Mouse (Mus musculus): ENCODE results near the gene Fbxw7. TPM values are rescaled to one million over a fixed set of nuclear protein-coding genes. Genes with fewer than 3 reads are reported as not detected.

The Fbxw7 gene
- polyA plus RNA-seq (2015; fragmentation: Nextera tagmentation; extraction: Ambion mirVana) = 9.0 and 9.3 TPM in 2 replicates

DNA sequence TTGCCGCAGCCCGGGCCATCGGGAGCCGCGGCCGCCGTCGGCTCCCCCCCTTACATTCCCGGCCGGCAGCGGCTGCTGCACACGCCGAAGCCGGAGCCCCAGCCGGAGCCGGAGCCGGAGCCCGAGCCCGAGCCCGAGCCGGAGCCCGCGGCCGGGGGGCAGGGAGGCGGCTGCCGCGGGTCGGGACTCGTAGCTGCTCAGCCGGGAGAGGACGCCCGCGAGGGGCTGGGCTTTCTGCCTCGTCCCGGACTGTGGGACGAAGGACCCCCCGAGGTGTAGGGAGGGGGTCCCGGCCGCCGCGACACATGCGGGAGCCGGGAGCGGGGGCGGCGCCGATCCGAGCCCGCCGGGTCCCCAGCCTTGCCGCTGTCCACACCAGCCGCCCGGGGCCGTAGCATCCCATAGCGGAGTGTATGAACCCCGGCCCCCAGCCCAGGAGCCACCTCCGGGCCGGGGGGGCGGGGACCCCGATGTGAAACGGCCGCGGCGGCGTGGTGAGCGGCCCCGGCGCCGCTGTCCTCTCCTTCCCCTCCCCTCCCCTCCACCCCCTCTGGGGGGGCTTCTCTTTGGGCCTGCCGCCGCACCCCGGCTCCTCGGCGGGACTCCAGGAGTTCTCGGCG lies at the start of gene Fbxw7:
Fbxw7 (plus strand) TSS at position 507 of the 620 bp plus-strand sequence.
- peak within 1 kb of the TSS; percentile 70 for H3K4me3 ChIP-seq (replicated peaks)
- WGBS = 1% methylated on average over 48 of the region's 76 CpGs

DNA sequence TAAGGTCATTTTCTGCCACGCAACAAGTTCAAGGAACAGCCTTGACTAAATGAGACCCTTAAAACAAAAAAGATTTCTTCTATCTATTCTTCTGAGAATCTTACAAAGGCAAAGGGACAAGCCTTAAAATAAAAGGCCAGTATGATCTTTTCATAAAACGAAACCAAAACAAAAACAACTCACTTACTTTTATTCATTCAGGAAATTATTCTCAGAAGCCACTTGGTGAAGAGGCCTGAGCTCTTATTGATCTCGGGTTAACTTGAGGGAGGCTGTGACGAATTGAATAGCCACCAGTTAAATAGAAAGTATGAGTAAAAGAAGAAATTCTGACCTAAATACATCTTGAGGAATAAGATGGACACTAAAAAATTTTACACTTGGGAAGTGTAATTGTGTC lies 46.1 kb upstream of the Fbxw7 start:
- Histone ChIP-seq H3K27me3 (no peaks in the 10 kb centered on the region), H3K4me3 (replicated peaks) (no peak overlapping the region), H3K9ac (no peak overlapping the region), H3K9me3 (replicated peaks) (no peaks in the 10 kb centered on the region), H3K36me3 (no peaks in the 10 kb centered on the region), H3K27ac (no peak overlapping the region), H3K4me1 (peaks cover 2% of the 10 kb centered on the region; the same call in 1 of the 2 replicates), H3K4me2 (no peak overlapping the region)
- no peak for ATAC-seq (replicated peaks; ENCODE audit: low FRiP score)
- 94% methylated on average over 4 of the region's 4 CpGs for WGBS

More for the DNA sequence above, at the start of gene Fbxw7:
- Histone ChIP-seq H3K4me2 (peak within 1 kb of the TSS; percentile 98), H3K4me1 (peaks cover 25% of the 10 kb centered on the region), H3K27ac (peak within 1 kb of the TSS; percentile 96), H3K9me3 (replicated peaks) (no peaks in the 10 kb centered on the region), H3K27me3 (no peaks in the 10 kb centered on the region), H3K9ac (peak within 1 kb of the TSS; percentile 76), H3K36me3 (no peaks in the 10 kb centered on the region; the same call in 1 of the 2 replicates)
- peak; percentile 66 for ATAC-seq (replicated peaks; ENCODE audit: low FRiP score)

DNA sequence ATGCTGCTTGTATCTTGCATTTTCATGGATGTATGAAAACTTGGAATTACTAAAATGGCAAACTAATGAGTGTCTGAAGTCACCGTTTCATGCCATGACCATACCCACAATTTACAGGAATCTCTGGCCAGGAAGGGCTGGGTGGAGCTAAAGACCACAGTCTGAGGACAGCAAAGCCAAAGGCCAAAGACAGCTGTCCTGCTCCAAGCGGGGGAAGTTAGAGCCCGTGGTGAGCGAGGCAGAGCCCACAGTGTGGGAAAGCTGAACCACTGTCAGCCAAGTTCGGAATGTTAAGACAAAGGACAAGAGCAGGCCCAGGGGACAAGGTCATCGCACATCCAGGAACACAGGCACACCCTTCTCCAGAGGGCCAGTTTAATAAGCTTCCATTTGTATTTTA lies 45.7 kb upstream of the Fbxw7 start:
- Histone ChIP-seq H3K27me3 (no peaks in the 10 kb centered on the region), H3K9me3 (replicated peaks) (no peaks in the 10 kb centered on the region), H3K4me3 (replicated peaks) (no peak overlapping the region), H3K27ac (no peak overlapping the region), H3K9ac (no peak overlapping the region), H3K36me3 (no peaks in the 10 kb centered on the region), H3K4me2 (no peak overlapping the region), H3K4me1 (peaks cover 5% of the 10 kb centered on the region; the same call in 1 of the 2 replicates)
- no peak for ATAC-seq (replicated peaks; ENCODE audit: low FRiP score)
- WGBS = 60% methylated on average over 6 of the region's 6 CpGs

DNA sequence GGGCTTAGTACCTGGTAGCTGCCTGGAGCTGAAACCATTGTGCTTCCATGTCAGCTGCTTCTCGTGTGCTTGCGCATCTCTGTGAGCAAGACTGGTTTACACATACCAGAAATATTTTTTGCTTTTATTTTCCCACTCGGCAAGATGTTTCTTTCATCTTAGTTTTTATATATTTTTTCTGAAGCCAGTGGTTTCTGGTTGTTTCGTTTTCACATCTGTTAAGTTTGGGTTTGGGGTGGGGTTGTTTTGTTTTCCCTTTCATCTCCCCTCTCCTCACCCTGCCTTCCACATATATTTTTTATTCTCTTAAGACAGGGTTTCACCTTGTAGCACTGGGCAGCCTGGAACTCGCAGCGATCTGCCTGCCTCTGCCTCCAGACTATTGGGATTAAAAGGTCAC lies 44.5 kb upstream of the Fbxw7 start:
- H3K4me1 ChIP-seq = peaks cover 8% of the 10 kb centered on the region; the same call in 1 of the 2 replicates
- ATAC-seq (replicated peaks; ENCODE audit: low FRiP score) = no peak
- H3K4me2 ChIP-seq = no peak overlapping the region
- WGBS = 87% methylated on average over 6 of the region's 6 CpGs
- no peak overlapping the region for H3K27ac ChIP-seq
- H3K4me3 ChIP-seq (replicated peaks) = no peak overlapping the region
- no peaks in the 10 kb centered on the region for H3K9me3 ChIP-seq (replicated peaks)
- no peaks in the 10 kb centered on the region for H3K27me3 ChIP-seq
- no peak overlapping the region for H3K9ac ChIP-seq
- no peaks in the 10 kb centered on the region for H3K36me3 ChIP-seq

DNA sequence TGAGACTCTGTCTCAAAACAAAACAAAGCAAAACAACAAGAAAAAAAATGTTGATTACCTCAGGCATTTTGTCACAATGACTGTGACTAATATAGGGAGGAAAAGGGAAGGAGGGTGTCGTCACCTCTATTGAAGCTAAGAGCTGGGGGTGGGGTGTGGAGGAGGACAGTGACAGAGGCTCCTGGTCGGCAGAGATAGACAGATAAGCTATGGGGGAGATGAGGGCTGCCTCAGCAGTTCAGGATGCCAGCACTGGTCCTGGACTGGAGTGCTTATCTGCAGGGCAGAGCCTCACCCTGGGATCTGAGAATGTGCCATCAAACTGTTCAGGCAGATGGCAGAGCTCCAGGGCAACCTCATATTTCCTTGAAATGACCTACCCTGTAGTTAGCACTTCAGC lies 43.1 kb upstream of the Fbxw7 start:
- no peaks in the 10 kb centered on the region for H3K27me3 ChIP-seq
- peak; percentile 25; the same call in 1 of the 2 replicates for ATAC-seq (replicated peaks; ENCODE audit: low FRiP score)
- no peak overlapping the region for H3K4me3 ChIP-seq (replicated peaks)
- no peaks in the 10 kb centered on the region for H3K9me3 ChIP-seq (replicated peaks)
- H3K4me1 ChIP-seq = peaks cover 9% of the 10 kb centered on the region; the same call in 1 of the 2 replicates
- H3K4me2 ChIP-seq = no peak overlapping the region
- H3K36me3 ChIP-seq = no peaks in the 10 kb centered on the region
- WGBS = 35% methylated on average over 2 of the region's 2 CpGs
- no peak overlapping the region for H3K27ac ChIP-seq
- H3K9ac ChIP-seq = no peak overlapping the region

DNA sequence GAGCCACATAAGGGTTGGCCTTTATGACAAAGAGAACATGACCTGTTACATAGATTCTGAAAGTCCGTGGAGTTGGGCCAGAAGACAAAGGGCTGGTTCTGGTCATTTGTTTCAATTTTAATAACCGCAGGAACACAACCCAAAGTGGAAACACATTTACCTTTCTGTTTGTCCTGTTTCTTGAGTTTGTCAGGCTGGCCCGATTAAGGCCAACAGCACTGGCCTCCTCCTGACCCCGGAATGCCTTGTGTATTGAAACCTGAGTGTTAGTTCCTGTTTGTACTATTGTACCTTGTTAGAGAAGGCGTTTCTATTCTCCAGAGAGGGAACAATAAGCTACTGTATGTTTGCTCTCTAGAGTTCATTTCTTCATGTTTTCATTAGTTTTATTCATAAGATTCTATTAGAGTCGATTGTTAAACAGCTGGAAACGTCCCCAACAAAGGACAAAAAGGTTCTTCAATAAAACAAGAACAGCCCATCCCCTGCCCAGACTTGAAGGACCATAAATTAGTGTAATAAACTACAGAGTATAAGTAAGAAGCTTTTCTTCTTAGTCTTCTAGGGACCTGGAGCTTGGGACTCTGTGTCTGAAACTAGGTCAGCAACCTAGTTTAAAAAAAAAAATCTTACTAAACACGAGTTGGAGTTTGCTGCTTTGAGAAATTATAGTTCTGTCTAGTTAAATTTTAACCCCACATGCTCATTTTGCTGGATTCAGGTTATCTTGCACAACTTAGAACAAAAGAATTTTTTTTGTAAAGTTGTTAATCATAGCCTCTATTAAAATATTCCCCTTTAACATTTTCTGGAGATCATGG lies 40.6 kb upstream of the Fbxw7 start:
- no peak overlapping the region for H3K4me2 ChIP-seq
- H3K4me3 ChIP-seq (replicated peaks) = no peak overlapping the region
- 31% methylated on average over 8 of the region's 8 CpGs for WGBS
- ATAC-seq (replicated peaks; ENCODE audit: low FRiP score) = no peak
- H3K36me3 ChIP-seq = no peaks in the 10 kb centered on the region
- no peaks in the 10 kb centered on the region for H3K9me3 ChIP-seq (replicated peaks)
- H3K4me1 ChIP-seq = peaks cover 9% of the 10 kb centered on the region; the same call in 1 of the 2 replicates
- no peaks in the 10 kb centered on the region for H3K27me3 ChIP-seq
- H3K27ac ChIP-seq = no peak overlapping the region
- no peak overlapping the region for H3K9ac ChIP-seq

DNA sequence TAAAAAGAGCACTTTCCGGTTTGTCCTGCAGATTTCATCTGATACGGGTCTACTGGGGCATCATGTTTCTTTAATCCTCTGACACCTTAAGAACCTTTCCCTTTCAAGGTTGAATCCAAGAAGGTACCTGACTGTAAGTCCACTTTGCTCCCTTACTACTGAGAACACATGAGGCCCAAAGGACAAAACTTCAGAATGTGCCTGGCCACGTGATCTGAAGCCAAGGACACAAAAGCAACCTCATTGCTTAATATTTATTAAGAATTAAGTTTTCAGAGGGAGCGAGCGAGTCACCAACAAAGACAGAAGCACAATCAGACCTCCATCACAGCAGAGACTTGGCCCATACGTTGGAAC lies 40.0 kb upstream of the Fbxw7 start:
- no peak overlapping the region for H3K4me3 ChIP-seq (replicated peaks)
- ATAC-seq (replicated peaks; ENCODE audit: low FRiP score) = no peak
- H3K27me3 ChIP-seq = no peaks in the 10 kb centered on the region
- WGBS = 74% methylated on average over 6 of the region's 6 CpGs
- no peak overlapping the region for H3K27ac ChIP-seq
- no peaks in the 10 kb centered on the region for H3K36me3 ChIP-seq
- H3K9ac ChIP-seq = no peak overlapping the region
- H3K4me1 ChIP-seq = peaks cover 9% of the 10 kb centered on the region; the same call in 1 of the 2 replicates
- H3K4me2 ChIP-seq = no peak overlapping the region
- no peaks in the 10 kb centered on the region for H3K9me3 ChIP-seq (replicated peaks)

DNA sequence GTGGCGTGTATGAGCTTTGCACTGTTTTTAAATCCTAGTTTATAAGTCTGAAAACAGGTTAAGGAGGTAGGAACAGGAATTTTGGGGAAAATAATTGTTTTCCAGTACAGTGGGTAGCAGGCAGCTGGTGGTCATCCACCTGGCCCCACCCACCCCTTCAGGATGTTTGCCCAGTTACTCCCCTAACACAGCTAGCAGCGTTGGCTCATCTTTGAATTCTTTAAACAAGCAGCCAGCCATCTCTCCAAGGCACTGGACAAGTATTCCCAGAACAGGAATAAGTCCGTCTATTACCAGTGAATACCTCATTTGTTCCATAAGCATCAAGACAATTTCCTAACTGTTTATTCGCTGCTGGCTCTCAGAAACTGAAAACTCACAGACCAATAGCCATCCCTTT lies 39.5 kb upstream of the Fbxw7 start:
- Histone ChIP-seq H3K9ac (no peak overlapping the region), H3K36me3 (no peaks in the 10 kb centered on the region), H3K4me3 (replicated peaks) (no peak overlapping the region), H3K9me3 (replicated peaks) (no peaks in the 10 kb centered on the region), H3K4me2 (no peak overlapping the region), H3K27ac (no peak overlapping the region), H3K4me1 (peaks cover 9% of the 10 kb centered on the region; the same call in 1 of the 2 replicates), H3K27me3 (no peaks in the 10 kb centered on the region)
- no peak for ATAC-seq (replicated peaks; ENCODE audit: low FRiP score)
- WGBS = 69% methylated on average over 4 of the region's 4 CpGs

DNA sequence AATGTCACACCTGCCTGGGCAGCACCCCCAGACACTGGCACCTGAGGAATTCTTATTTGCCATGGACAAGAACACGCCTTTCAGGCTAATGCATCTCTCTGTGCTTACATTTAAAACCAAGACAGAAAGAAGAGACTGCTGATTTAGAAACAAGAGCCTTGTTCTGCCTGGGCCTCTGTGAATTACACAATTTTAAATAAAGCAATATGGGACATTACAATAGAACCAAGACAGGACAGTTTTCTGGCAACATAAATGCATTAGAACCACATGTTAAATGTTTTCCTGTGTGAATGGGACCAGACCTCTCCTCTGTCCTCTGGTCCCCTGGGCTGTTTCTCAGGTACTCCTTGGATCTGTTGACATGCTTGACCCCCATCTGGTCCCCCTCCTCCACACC lies 39.0 kb upstream of the Fbxw7 start:
- Histone ChIP-seq H3K27me3 (no peaks in the 10 kb centered on the region), H3K27ac (no peak overlapping the region)
- no peak for ATAC-seq (replicated peaks; ENCODE audit: low FRiP score)

DNA sequence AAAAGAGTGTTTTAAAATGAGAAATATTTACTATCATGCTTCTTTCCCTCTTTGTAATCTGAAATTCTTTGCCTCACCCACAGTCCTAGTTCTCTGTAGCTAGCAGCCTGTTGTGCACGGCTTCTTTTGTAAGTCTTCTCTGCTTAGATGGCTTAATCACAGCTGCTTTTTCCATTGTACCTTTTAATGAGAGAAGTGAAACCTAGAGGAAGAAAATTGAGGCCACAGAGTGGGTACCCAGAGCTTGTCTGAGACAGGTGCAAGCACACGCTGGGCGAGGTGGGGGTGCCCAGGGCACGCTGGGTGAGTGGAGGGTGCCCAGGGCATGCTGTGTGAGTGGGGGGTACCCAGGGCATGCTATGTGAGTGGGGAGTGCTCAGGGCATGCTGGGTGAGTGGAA lies 27.2 kb upstream of the Fbxw7 start:
- Histone ChIP-seq H3K9ac (no peak overlapping the region), H3K27ac (no peak overlapping the region), H3K4me1 (no peaks in the 10 kb centered on the region), H3K9me3 (replicated peaks) (peaks cover 4% of the 10 kb centered on the region; the same call in 1 of the 2 replicates), H3K4me3 (replicated peaks) (no peak overlapping the region), H3K4me2 (no peak overlapping the region), H3K27me3 (no peaks in the 10 kb centered on the region), H3K36me3 (no peaks in the 10 kb centered on the region)
- ATAC-seq (replicated peaks; ENCODE audit: low FRiP score) = no peak
- WGBS = 96% methylated on average over 4 of the region's 4 CpGs

More for the DNA sequence above, 39.0 kb upstream of the Fbxw7 start:
- H3K9me3 ChIP-seq (replicated peaks) = no peaks in the 10 kb centered on the region
- no peak overlapping the region for H3K9ac ChIP-seq
- peaks cover 9% of the 10 kb centered on the region; the same call in 1 of the 2 replicates for H3K4me1 ChIP-seq
- H3K4me3 ChIP-seq (replicated peaks) = no peak overlapping the region
- 73% methylated on average over 1 of the region's 1 CpGs for WGBS
- H3K36me3 ChIP-seq = no peaks in the 10 kb centered on the region
- no peak overlapping the region for H3K4me2 ChIP-seq

DNA sequence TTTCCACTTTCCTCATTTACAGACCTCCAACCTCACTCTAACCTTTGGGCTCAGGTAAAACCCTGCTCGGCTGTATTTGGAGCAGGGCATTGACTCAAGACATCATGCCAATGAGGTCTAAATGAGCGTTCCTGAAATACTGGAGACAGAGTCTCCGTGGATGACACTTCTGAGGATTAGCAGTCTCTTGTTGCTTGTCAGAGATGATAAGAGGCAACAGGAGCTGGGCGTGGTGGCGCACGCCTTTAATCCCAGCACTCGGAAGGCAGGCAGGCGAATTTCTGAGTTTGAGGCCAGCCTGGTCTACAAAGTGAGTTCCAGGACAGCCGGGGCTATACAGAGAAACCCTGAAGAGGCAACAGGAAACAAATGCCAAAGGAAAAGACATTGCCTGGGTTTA lies 11.0 kb upstream of the Fbxw7 start:
- Histone ChIP-seq H3K27me3 (0 out of 2 replicates have a peak, but pooled peaks cover 5% of the 10 kb centered on the region), H3K4me2 (no peak overlapping the region), H3K4me1 (no peaks in the 10 kb centered on the region), H3K9me3 (replicated peaks) (no peaks in the 10 kb centered on the region), H3K4me3 (replicated peaks) (no peak overlapping the region), H3K9ac (no peak overlapping the region), H3K27ac (no peak overlapping the region), H3K36me3 (no peaks in the 10 kb centered on the region)
- ATAC-seq (replicated peaks; ENCODE audit: low FRiP score) = no peak
- 66% methylated on average over 9 of the region's 9 CpGs for WGBS

DNA sequence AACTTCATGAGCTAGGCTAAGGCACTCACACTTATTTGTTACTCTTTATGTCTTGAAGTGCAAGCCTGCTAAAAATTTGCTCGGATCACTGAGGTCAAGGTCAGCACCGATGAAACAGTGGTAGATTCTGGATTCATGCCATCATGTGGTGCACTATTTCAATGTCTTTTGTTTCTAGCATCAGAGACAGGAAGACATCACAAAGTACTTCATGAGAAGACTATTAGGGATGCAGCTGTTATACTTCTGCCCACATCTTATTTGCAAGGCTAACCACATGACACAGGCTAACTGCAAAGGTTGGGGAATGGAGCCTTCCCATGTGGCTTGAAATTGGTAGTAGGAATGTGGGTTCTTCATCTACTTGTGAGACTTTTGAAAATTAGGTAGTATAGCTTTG lies 8.9 kb upstream of the Fbxw7 start:
- H3K27me3 ChIP-seq = 0 out of 2 replicates have a peak, but pooled peaks cover 5% of the 10 kb centered on the region
- no peak overlapping the region for H3K27ac ChIP-seq
- no peak for ATAC-seq (replicated peaks; ENCODE audit: low FRiP score)
- WGBS = 63% methylated on average over 2 of the region's 2 CpGs
- H3K9ac ChIP-seq = no peak overlapping the region
- no peaks in the 10 kb centered on the region for H3K4me1 ChIP-seq
- H3K4me2 ChIP-seq = no peak overlapping the region
- no peaks in the 10 kb centered on the region for H3K36me3 ChIP-seq
- no peaks in the 10 kb centered on the region for H3K9me3 ChIP-seq (replicated peaks)
- H3K4me3 ChIP-seq (replicated peaks) = no peak overlapping the region
